Mouse (Mus musculus) kidney, postnatal 0 days (tissue): ENCODE results near the gene Lhfp. TPM values are rescaled to one million over a fixed set of nuclear protein-coding genes. Genes with fewer than 3 reads are reported as not detected.
A peak's percentile ranks its signal among the peaks of the same experiment; 100 is the strongest.

Experiments
- ATAC-seq: fragments of 200-750 bp; cut with Nextera tagmentation; replicated peaks from 2 replicates; pipeline ENCODE4 v1.8.0; 2017; ENCODE audit warnings: low read depth, moderate number of reproducible peaks, moderate TSS enrichment, moderate library complexity; ENCODE audit not compliant: low FRiP score
- DNase-seq: peaks from one replicate; pipeline ENCODE4 v3.0.0-alpha.2; 2016; ENCODE audit warnings: low spot score
- H3K27ac ChIP-seq: fragments of 300-500 bp; sonication (generic); 2 replicates; pipeline ENCODE4 v1.5.1; 2014; ENCODE audit warnings: mild to moderate bottlenecking
- H3K27me3 ChIP-seq: fragments of 300-500 bp; sonication (generic); 2 replicates; pipeline ENCODE4 v1.6.1; 2014; ENCODE audit warnings: low read length, mixed read lengths; ENCODE audit not compliant: insufficient read depth
- H3K36me3 ChIP-seq: fragments of 300-500 bp; sonication (generic); 2 replicates; pipeline ENCODE4 v1.6.1; 2014; ENCODE audit warnings: low read length, mixed read lengths; ENCODE audit not compliant: insufficient read depth
- H3K4me1 ChIP-seq: fragments of 300-500 bp; sonication (generic); replicated peaks from 2 replicates; pipeline ENCODE4 v1.6.1; 2014; ENCODE audit warnings: antibody characterized with exemption, low read length, mixed read lengths; ENCODE audit not compliant: insufficient read depth
- H3K4me2 ChIP-seq: fragments of 300-500 bp; sonication (generic); 2 replicates; pipeline ENCODE4 v1.6.1; 2014; ENCODE audit warnings: mild to moderate bottlenecking, low read length, moderate library complexity, mixed read lengths
- H3K4me3 ChIP-seq: fragments of 300-500 bp; sonication (generic); replicated peaks from 2 replicates; pipeline ENCODE4 v1.5.1; 2014; ENCODE audit warnings: low read depth, low read length
- H3K9ac ChIP-seq: fragments of 300-500 bp; sonication (generic); 2 replicates; pipeline ENCODE4 v1.6.1; 2014; ENCODE audit warnings: low read depth, low read length
- H3K9me3 ChIP-seq: fragments of 300-500 bp; sonication (generic); replicated peaks from 2 replicates; pipeline ENCODE4 v1.6.1; 2016; ENCODE audit warnings: low read length, inconsistent platforms, mixed read lengths
- CTCF ChIP-seq: IDR thresholded peaks from 2 replicates; pipeline ENCODE4 v1.5.1; 2016; ENCODE audit warnings: antibody characterized with exemption, low read depth, mild to moderate bottlenecking, moderate library complexity
- WGBS: fragments of 180-500 bp; shearing (Covaris S2); extraction: QIAGEN DNeasy Blood & Tissue Kit; methylation state at CpG from one replicate; pipeline ENCODE4 v1.1.7; 2014; 5-methylcytosine and 5-hydroxymethylcytosine counted together
- polyA plus RNA-seq: library from polyadenylated mRNA; unstranded; fragments of >200 nt; fragmentation: Nextera tagmentation; extraction: Ambion mirVana; gene quantifications from 2 replicates; pipeline ENCODE4 v1.2.1, GENCODE M21; 2015

Lhfp gene
- polyA plus RNA-seq, 1 experiment from 2014 or later, result 161 TPM

GRCm38 (mm10) chr3:53292474-53292873, 251.1 kb downstream of the Lhfp start:
- H3K36me3 ChIP-seq, result no peaks in the 10 kb centered on the region
- TF ChIP-seq CTCF, result no peak
- WGBS, result 44% methylated on average over 3 of the region's 3 CpGs
- H3K4me3 ChIP-seq, result no peak overlapping the region
- ATAC-seq (0 out of 2 replicates have a peak, but pooled peaks have one; percentile 9), DNase-seq (peak; percentile 76)
- no peak overlapping the region for H3K27ac ChIP-seq
- H3K4me2 ChIP-seq, result no peak overlapping the region
- H3K4me1 ChIP-seq, result no peaks in the 10 kb centered on the region
- H3K9ac ChIP-seq, result no peak overlapping the region
- H3K27me3 ChIP-seq, result no peaks in the 10 kb centered on the region
- H3K9me3 ChIP-seq, result no peaks in the 10 kb centered on the region

- H3K4me2 ChIP-seq, result no peak overlapping the region
- no peak overlapping the region for H3K4me3 ChIP-seq
- no peaks in the 10 kb centered on the region for H3K27me3 ChIP-seq
- H3K4me1 ChIP-seq, result no peaks in the 10 kb centered on the region
- no peaks in the 10 kb centered on the region for H3K9me3 ChIP-seq
- WGBS, result 37% methylated on average over 4 of the region's 4 CpGs
- ATAC-seq, result no peak
- H3K27ac ChIP-seq, result 0 out of 2 replicates have a peak overlapping the region, but pooled peaks have one; percentile 25
- no peak for TF ChIP-seq CTCF
- no peaks in the 10 kb centered on the region for H3K36me3 ChIP-seq
- no peak overlapping the region for H3K9ac ChIP-seq
- peak; percentile 21 for DNase-seq
Measured at GRCm38 (mm10) chr3:53292979-53293378, 251.7 kb downstream of the Lhfp start.

- H3K4me1 ChIP-seq, result no peaks in the 10 kb centered on the region
- H3K4me3 ChIP-seq, result no peak overlapping the region
- DNase-seq (peak; percentile 91), ATAC-seq (no peak)
- 43% methylated on average over 4 of the region's 4 CpGs for WGBS
- no peak overlapping the region for H3K9ac ChIP-seq
- no peak overlapping the region for H3K4me2 ChIP-seq
- no peak for TF ChIP-seq CTCF
- H3K27ac ChIP-seq, result no peak overlapping the region
- H3K27me3 ChIP-seq, result no peaks in the 10 kb centered on the region
- H3K36me3 ChIP-seq, result no peaks in the 10 kb centered on the region
- H3K9me3 ChIP-seq, result no peaks in the 10 kb centered on the region
Measured at GRCm38 (mm10) chr3:53293901-53294433, 252.6 kb downstream of the Lhfp start.

- DNase-seq, result peak; percentile 67
- H3K36me3 ChIP-seq, result no peaks in the 10 kb centered on the region
- no peak overlapping the region for H3K4me3 ChIP-seq
- no peaks in the 10 kb centered on the region for H3K9me3 ChIP-seq
- H3K4me1 ChIP-seq, result no peaks in the 10 kb centered on the region
- TF ChIP-seq CTCF, result no peak
- WGBS, result 46% methylated on average over 6 of the region's 6 CpGs
- 0 out of 2 replicates have a peak overlapping the region, but pooled peaks have one; percentile 56 for H3K27ac ChIP-seq
- no peak overlapping the region for H3K9ac ChIP-seq
- H3K27me3 ChIP-seq, result no peaks in the 10 kb centered on the region
- no peak overlapping the region for H3K4me2 ChIP-seq
- ATAC-seq, result no peak; the same call in 1 of the 2 replicates
Measured at GRCm38 (mm10) chr3:53294855-53295254, 253.5 kb downstream of the Lhfp start.

- H3K4me3 ChIP-seq, result no peak overlapping the region
- no peaks in the 10 kb centered on the region for H3K4me1 ChIP-seq
- no peak overlapping the region for H3K27ac ChIP-seq
- no peaks in the 10 kb centered on the region for H3K36me3 ChIP-seq
- no peak overlapping the region for H3K9ac ChIP-seq
- H3K27me3 ChIP-seq, result no peaks in the 10 kb centered on the region
- no peaks in the 10 kb centered on the region for H3K9me3 ChIP-seq
- no peak overlapping the region for H3K4me2 ChIP-seq
- DNase-seq (no peak), ATAC-seq (no peak)
- TF ChIP-seq CTCF, result no peak
- WGBS, result 59% methylated on average over 5 of the region's 5 CpGs
Measured at GRCm38 (mm10) chr3:53301866-53302265, 260.5 kb downstream of the Lhfp start.

GRCm38 (mm10) chr3:53304123-53304900, 263.0 kb downstream of the Lhfp start:
- H3K27me3 ChIP-seq, result no peaks in the 10 kb centered on the region
- no peaks in the 10 kb centered on the region for H3K9me3 ChIP-seq
- 86% methylated on average over 4 of the region's 4 CpGs for WGBS
- DNase-seq (no peak), ATAC-seq (no peak)
- no peak for TF ChIP-seq CTCF
- H3K27ac ChIP-seq, result no peak overlapping the region
- H3K4me2 ChIP-seq, result no peak overlapping the region
- no peaks in the 10 kb centered on the region for H3K36me3 ChIP-seq
- no peak overlapping the region for H3K9ac ChIP-seq
- no peaks in the 10 kb centered on the region for H3K4me1 ChIP-seq
- H3K4me3 ChIP-seq, result no peak overlapping the region
